Mouse (Mus musculus) heart, embryonic 16.5 days (tissue): ENCODE data around the gene Bend5. TPM values are rescaled to one million over a fixed set of nuclear protein-coding genes. Genes with fewer than 3 reads are reported as not detected.

Experiments used
- ATAC-seq: fragments of 200-750 bp; cut with Nextera tagmentation; replicated peaks from 2 replicates; pipeline ENCODE4 v1.8.0; 2017; ENCODE audit warnings: moderate number of reproducible peaks; ENCODE audit not compliant: insufficient read depth, low FRiP score; ENCODE audit errors: extremely low read depth
- H3K27ac ChIP-seq: fragments of 300-500 bp; sonication (generic); 2 replicates; pipeline ENCODE4 v1.5.1; 2014; ENCODE audit warnings: mild to moderate bottlenecking, low read length, control low read depth, moderate library complexity
- H3K27me3 ChIP-seq: fragments of 300-500 bp; sonication (generic); 2 replicates; pipeline ENCODE4 v1.6.1; 2014; ENCODE audit warnings: low read length, mixed read lengths; ENCODE audit not compliant: control insufficient read depth, insufficient read depth
- H3K36me3 ChIP-seq: fragments of 300-500 bp; sonication (generic); 2 replicates; pipeline ENCODE4 v1.6.1; 2014; ENCODE audit not compliant: control insufficient read depth, insufficient read depth
- H3K4me1 ChIP-seq: fragments of 300-500 bp; sonication (generic); 2 replicates; pipeline ENCODE4 v1.6.1; 2014; ENCODE audit warnings: low read length, mixed read lengths; ENCODE audit not compliant: control insufficient read depth, insufficient read depth
- H3K4me2 ChIP-seq: fragments of 300-500 bp; sonication (generic); 2 replicates; pipeline ENCODE4 v1.6.1; 2014; ENCODE audit warnings: low read depth, mild to moderate bottlenecking, control low read depth, low read length
- H3K4me3 ChIP-seq: fragments of 300-500 bp; sonication (generic); 2 replicates; pipeline ENCODE4 v1.5.1; 2014; ENCODE audit warnings: mild to moderate bottlenecking, control low read depth, low read length
- H3K9ac ChIP-seq: fragments of 300-500 bp; sonication (generic); 2 replicates; pipeline ENCODE4 v1.6.1; 2014; ENCODE audit warnings: low read length, control low read depth
- H3K9me3 ChIP-seq: fragments of 300-500 bp; sonication (generic); replicated peaks from 2 replicates; pipeline ENCODE4 v1.6.1; 2016; ENCODE audit warnings: low read length; ENCODE audit not compliant: control insufficient read depth
- WGBS: fragments of 180-500 bp; shearing (Covaris S2); extraction: QIAGEN DNeasy Blood & Tissue Kit; methylation state at CpG from one replicate; pipeline ENCODE4 v1.1.7; 2014; 5-methylcytosine and 5-hydroxymethylcytosine counted together
- polyA plus RNA-seq: library from polyadenylated mRNA; unstranded; fragments of >200 nt; fragmentation: Nextera tagmentation; extraction: Ambion mirVana; gene quantifications from 2 replicates; pipeline ENCODE4 v1.2.1, GENCODE M21; 2015

Bend5 gene
- polyA plus RNA-seq, 1 experiment from 2014 or later = 18.0 TPM

DNA sequence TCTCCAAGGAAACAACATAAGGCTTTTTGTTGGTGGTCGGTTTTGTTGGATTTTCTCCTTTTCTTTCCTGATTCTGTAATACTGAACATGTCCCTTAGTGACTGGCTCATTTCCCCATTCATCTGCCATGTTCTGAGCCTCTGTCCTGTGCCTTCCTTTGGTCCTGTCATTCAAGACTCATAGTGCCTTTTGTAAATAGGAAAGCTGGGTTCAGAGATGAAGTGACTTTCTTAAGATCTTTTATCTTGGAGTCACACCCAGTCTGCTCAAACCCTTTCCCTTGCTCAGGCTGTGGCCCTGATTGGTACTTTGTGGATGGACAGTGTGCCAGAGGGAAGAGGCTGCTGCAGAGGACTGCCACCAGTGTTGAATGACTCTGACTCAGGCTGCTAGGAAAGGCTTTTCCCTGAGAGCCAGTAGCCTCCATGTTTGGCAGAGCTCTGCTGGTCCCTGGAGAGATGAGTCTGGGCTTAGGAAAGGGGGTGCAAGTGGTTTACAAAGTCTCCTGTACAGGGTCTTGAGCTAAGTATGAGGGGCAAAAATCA, 29.9 kb downstream of the Bend5 start:
- 82% methylated on average over 1 of the region's 1 CpGs for WGBS

DNA sequence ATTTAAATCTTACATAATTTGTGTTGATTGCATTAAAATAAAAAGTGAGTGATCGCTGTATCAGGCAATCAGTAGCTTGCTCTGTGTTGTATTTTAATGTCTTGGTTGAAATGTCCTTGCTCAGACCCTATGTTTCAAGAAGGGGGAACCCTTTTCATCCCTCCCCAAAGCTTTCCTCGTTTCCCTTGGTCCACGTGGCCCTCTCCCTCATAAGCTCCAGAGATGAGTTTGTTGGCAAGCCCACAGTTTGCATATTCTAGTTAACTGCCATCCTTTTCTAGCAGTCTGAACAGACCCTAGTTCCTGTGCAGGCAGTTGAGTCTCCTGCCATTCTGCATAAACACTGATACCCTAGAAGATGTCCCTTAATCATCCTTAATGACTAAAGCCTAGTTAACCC, 33.1 kb downstream of the Bend5 start:
- H3K9ac ChIP-seq = no peak overlapping the region
- H3K27ac ChIP-seq = no peak overlapping the region
- no peaks in the 10 kb centered on the region for H3K9me3 ChIP-seq
- no peaks in the 10 kb centered on the region for H3K36me3 ChIP-seq
- 83% methylated on average over 3 of the region's 3 CpGs for WGBS
- H3K27me3 ChIP-seq = no peaks in the 10 kb centered on the region
- no peak overlapping the region for H3K4me3 ChIP-seq
- no peak for ATAC-seq
- peaks cover 17% of the 10 kb centered on the region for H3K4me1 ChIP-seq
- H3K4me2 ChIP-seq = no peak overlapping the region

More for the DNA sequence above, 29.9 kb downstream of the Bend5 start:
- no peaks in the 10 kb centered on the region for H3K27me3 ChIP-seq
- H3K4me2 ChIP-seq = no peak overlapping the region
- no peak for ATAC-seq
- H3K9me3 ChIP-seq = no peaks in the 10 kb centered on the region
- no peak overlapping the region for H3K27ac ChIP-seq
- H3K9ac ChIP-seq = no peak overlapping the region
- no peak overlapping the region for H3K4me3 ChIP-seq
- peaks cover 31% of the 10 kb centered on the region for H3K4me1 ChIP-seq
- no peaks in the 10 kb centered on the region for H3K36me3 ChIP-seq

DNA sequence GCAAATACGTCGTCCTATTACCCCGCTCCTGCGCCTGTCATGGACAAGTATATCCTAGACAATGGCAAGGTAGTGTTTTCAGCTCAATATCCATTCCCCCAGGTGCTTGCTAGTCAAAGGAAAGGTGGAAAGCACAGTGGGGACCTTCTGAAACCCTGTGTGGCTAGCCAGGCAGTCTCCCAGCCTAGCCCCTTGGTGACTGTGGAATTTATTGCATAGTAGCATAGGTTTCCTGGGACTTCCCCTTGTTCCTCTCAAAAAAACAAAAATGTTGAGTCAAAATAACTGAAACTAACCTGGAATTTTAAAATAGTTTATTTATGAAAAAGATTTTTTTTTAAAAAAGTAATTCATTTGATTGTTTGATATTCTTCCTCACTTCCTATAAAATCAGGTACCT, 33.8 kb downstream of the Bend5 start:
- Histone ChIP-seq H3K4me1 (peaks cover 16% of the 10 kb centered on the region), H3K4me3 (no peak overlapping the region), H3K4me2 (no peak overlapping the region), H3K27ac (no peak overlapping the region), H3K36me3 (no peaks in the 10 kb centered on the region), H3K9ac (no peak overlapping the region), H3K9me3 (no peaks in the 10 kb centered on the region), H3K27me3 (no peaks in the 10 kb centered on the region)
- ATAC-seq = no peak
- WGBS = 94% methylated on average over 4 of the region's 4 CpGs

DNA sequence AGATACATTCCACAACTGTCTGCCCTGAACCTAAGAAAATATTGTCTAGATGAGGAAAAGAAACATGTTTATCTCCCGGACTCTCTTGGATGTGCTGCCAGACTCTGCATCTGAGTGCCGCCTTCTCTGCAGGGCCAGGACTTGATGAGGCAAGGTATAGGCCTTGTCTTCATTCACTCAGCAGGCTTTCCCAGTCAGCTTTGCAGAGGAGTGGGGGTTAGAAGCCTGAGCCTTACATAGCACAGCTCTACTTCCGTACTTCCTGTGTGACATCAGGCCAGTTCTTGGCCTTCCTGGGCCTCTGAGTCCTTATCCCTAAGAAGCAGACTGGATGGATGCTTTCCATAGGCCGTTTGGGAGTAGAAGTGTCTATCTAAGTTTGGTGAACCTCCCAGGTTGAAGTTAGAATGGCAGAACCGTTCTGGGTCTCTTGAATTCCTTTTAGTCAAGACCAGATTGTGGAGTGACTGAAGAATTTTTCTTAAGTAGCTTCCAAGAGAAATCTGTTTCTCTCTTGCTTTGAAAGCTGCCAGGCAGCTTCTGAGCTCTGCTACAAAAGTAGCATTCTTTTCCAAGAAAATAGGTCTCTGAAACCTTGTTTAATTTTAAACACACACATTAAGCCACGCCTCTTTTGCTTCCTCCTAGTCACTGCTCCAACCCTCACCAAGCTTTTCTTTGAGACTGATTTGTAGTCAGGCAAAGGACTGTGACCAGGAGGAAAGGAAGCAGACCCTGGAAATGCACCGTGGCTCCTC, 34.8 kb downstream of the Bend5 start:
- no peak overlapping the region for H3K4me3 ChIP-seq
- no peak overlapping the region for H3K4me2 ChIP-seq
- peaks cover 5% of the 10 kb centered on the region; the same call in 1 of the 2 replicates for H3K36me3 ChIP-seq
- H3K27me3 ChIP-seq = no peaks in the 10 kb centered on the region
- no peak for ATAC-seq
- no peak overlapping the region for H3K27ac ChIP-seq
- H3K9me3 ChIP-seq = no peaks in the 10 kb centered on the region
- WGBS = 43% methylated on average over 7 of the region's 7 CpGs
- no peak overlapping the region for H3K9ac ChIP-seq
- peaks cover 11% of the 10 kb centered on the region for H3K4me1 ChIP-seq

DNA sequence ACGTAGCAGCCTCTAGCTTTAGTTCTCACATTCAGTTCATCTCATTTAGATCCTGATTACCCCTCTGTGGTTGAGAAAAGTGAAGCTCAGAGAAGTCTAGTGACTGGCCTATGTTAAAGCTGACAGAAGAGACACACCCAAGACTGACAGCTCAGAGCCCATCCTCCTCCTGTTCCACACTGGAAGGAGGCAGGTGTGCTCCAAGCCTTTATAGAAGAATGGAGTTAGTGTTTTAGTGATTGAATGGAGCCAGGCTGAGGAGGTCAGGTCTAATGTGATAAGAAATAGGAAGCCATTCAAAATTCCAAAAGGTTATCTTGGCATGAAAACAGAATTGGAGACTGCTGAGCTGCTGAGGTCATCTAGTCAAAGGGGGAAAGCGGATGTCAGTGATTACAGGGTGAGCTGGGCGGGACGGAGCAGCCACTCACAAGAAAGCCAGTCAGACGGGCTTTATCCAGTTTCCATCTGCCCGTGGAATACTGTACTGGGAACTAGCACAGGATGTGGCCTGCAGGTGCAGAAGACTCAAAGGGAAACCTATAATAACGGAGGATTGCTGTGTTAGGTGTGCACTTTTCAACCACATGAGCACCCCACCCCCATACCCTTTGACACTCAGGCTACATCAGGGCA, 36.6 kb downstream of the Bend5 start:
- peaks cover 10% of the 10 kb centered on the region for H3K36me3 ChIP-seq
- peak; percentile 61 for ATAC-seq

DNA sequence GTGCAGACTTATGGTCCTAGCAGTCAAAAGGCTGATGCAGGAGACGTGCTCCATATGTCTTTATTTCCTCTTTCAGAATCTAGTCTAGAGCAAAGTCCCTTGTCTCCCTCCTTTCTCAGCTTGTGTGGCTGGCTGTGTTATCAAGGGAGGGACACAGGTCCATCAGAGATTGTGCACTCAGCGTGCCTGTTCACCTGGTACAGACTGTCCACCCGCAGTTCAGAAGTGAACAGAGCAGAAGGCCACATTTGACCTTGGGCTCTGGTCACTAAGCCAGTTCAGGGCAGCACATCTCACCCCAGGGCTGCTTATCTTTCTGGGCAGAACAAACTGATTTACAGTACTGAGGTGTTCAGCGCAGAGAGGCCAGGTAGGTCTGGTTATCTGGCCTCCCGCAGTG, 37.4 kb downstream of the Bend5 start:
- ATAC-seq = no peak

More for the DNA sequence above, 36.6 kb downstream of the Bend5 start:
- Histone ChIP-seq H3K4me1 (peaks cover 11% of the 10 kb centered on the region), H3K4me2 (no peak overlapping the region), H3K27me3 (no peaks in the 10 kb centered on the region), H3K4me3 (no peak overlapping the region), H3K27ac (no peak overlapping the region), H3K9me3 (no peaks in the 10 kb centered on the region), H3K9ac (no peak overlapping the region)
- WGBS = 47% methylated on average over 7 of the region's 7 CpGs

DNA sequence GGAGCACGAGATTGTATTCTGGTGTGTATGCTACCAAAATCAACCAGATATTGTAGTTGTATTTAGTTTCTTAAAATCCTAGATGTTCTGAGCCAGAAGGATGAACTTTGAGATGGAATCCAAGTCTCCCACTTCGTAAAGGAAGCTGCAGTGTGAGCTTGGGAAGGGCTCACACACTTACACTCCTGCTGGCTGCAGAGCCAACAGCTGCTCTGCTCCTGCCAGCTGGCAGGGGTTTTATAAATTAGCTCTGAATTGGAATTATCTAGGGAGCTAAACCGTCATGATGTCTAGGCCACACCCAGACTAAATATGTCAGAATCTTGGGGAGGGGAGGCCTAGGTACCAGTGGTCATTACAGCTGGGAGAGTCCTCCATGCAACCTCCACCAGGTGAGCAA, 38.5 kb downstream of the Bend5 start:
- no peak overlapping the region for H3K9ac ChIP-seq
- H3K4me1 ChIP-seq = peaks cover 11% of the 10 kb centered on the region
- no peak overlapping the region for H3K27ac ChIP-seq
- peaks cover 10% of the 10 kb centered on the region for H3K36me3 ChIP-seq
- H3K27me3 ChIP-seq = no peaks in the 10 kb centered on the region
- H3K4me3 ChIP-seq = no peak overlapping the region
- 74% methylated on average over 3 of the region's 3 CpGs for WGBS
- no peaks in the 10 kb centered on the region for H3K9me3 ChIP-seq
- no peak overlapping the region for H3K4me2 ChIP-seq
- ATAC-seq = no peak

More for the DNA sequence above, 37.4 kb downstream of the Bend5 start:
- peaks cover 11% of the 10 kb centered on the region for H3K4me1 ChIP-seq
- no peaks in the 10 kb centered on the region for H3K9me3 ChIP-seq
- H3K36me3 ChIP-seq = peaks cover 10% of the 10 kb centered on the region
- no peak overlapping the region for H3K9ac ChIP-seq
- no peak overlapping the region for H3K27ac ChIP-seq
- H3K27me3 ChIP-seq = no peaks in the 10 kb centered on the region
- 86% methylated on average over 5 of the region's 5 CpGs for WGBS
- no peak overlapping the region for H3K4me2 ChIP-seq
- no peak overlapping the region for H3K4me3 ChIP-seq

DNA sequence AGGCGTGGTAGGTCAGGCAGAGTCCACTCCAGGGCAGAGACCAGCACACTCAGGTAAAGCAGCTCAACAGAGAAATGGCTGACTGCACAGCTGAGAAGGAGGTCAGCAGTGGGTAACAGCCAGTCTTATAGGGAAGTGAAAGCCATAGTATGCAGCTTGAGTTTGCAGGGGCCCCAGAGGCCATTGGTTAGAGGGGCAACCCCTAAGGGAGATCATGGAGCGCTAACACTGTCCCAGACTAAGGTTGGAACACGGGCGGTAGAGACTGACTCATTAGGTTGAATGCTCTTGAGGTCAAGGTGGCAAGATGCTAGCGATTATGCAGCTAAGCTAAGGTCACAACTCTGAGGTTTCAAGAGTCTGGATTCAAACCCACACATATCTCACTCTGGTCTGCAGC, 40.8 kb downstream of the Bend5 start:
- no peak for ATAC-seq
- Histone ChIP-seq H3K4me2 (no peak overlapping the region), H3K36me3 (peaks cover 10% of the 10 kb centered on the region), H3K4me3 (no peak overlapping the region), H3K4me1 (peaks cover 11% of the 10 kb centered on the region), H3K27ac (no peak overlapping the region), H3K9ac (no peak overlapping the region), H3K27me3 (no peaks in the 10 kb centered on the region), H3K9me3 (no peaks in the 10 kb centered on the region)
- 80% methylated on average over 5 of the region's 5 CpGs for WGBS

DNA sequence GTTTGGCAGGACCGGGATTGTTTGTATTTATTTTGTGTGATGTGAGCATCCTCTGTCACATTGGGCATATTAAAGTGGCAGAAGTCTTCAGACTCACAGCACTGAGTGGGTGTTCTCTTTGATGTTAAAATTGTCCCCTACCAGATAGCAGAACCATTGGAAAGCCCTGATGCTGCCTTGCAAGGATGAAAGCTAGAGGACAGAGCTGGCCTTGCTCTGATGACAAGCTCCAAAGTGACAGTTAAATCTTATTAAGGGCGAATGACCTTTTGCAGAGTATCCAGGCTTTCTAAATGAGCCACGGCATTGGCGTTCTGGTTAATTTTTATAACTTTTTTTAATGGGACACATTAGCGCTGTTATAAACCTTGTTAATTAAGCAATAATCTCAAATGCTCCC, 42.8 kb downstream of the Bend5 start:
- peaks cover 10% of the 10 kb centered on the region for H3K36me3 ChIP-seq
- ATAC-seq = no peak
- H3K27ac ChIP-seq = no peak overlapping the region
- H3K4me1 ChIP-seq = no peaks in the 10 kb centered on the region
- no peak overlapping the region for H3K4me2 ChIP-seq
- H3K9ac ChIP-seq = no peak overlapping the region
- 71% methylated on average over 5 of the region's 5 CpGs for WGBS
- H3K4me3 ChIP-seq = no peak overlapping the region
- no peaks in the 10 kb centered on the region for H3K9me3 ChIP-seq
- no peaks in the 10 kb centered on the region for H3K27me3 ChIP-seq
